In genomic region chr2:13544193-13544824, GRCm38 (mm10) we compare ENCODE assay signal across 8 mouse cellular contexts. TPM values are rescaled to one million over a fixed set of nuclear protein-coding genes. Genes with fewer than 3 reads are reported as not detected.
DNase-seq lines count a peak whose midpoint lies in the region; ATAC-seq and TF ChIP-seq lines count a peak whose summit lies in the region.

Gene Trdmt1, minus strand, starts transcription at chr2:13544668.

- H3K79me2 ChIP-seq in myocyte (ENCODE audit: control insufficient read depth, insufficient read depth), result peaks cover 6% of the 10 kb centered on the region

- 1% methylated on average over 39 of the region's 39 CpGs for WGBS in heart, embryonic 13.5 days
- WGBS in kidney, postnatal 0 days, result under 1% methylated on average over 37 of the region's 39 CpGs
- WGBS in liver, embryonic 11.5 days, result under 1% methylated on average over 39 of the region's 39 CpGs

- peak within 1 kb of the TSS; percentile 86 for H3K9ac ChIP-seq in heart, embryonic 13.5 days
- peak within 1 kb of the TSS; percentile 77 for H3K9ac ChIP-seq in kidney, postnatal 0 days (ENCODE audit: low read depth, low read length)
- peak within 1 kb of the TSS; percentile 86 for H3K9ac ChIP-seq in liver, embryonic 11.5 days (ENCODE audit: low read depth, low read length)

- H3K27ac ChIP-seq in brown adipose tissue, adult 24 weeks (replicated peaks; ENCODE audit: low read depth, low read length), result peak within 1 kb of the TSS; percentile 96
- peak within 1 kb of the TSS; percentile 91 for H3K27ac ChIP-seq in heart, embryonic 13.5 days (replicated peaks)
- H3K27ac ChIP-seq in kidney, postnatal 0 days, result peak within 1 kb of the TSS; percentile 94
- peak within 1 kb of the TSS; percentile 92 for H3K27ac ChIP-seq in liver, embryonic 11.5 days (ENCODE audit: low read depth, low read length)

- H3K4me3 ChIP-seq in brown adipose tissue, adult 24 weeks (ENCODE audit: insufficient read depth, low read depth, low read length), result peak within 1 kb of the TSS; percentile 82
- H3K4me3 ChIP-seq in heart, embryonic 13.5 days, result peak within 1 kb of the TSS; percentile 63
- H3K4me3 ChIP-seq in kidney, postnatal 0 days (replicated peaks; ENCODE audit: low read depth, low read length), result peak within 1 kb of the TSS; percentile 54
- H3K4me3 ChIP-seq in liver, embryonic 11.5 days (ENCODE audit: low read depth, low read length), result peak within 1 kb of the TSS; percentile 74
- H3K4me3 ChIP-seq in myocyte, result peak within 1 kb of the TSS; percentile 56

- peak within 1 kb of the TSS; percentile 74 for H3ac ChIP-seq in myocyte (ENCODE audit: control insufficient read depth, insufficient read length)

- peak; percentile 96 for TF ChIP-seq POLR2A in myocyte (IDR thresholded peaks at IDR 0.05; ENCODE audit: insufficient read length, low read depth)

- peak within 1 kb of the TSS; percentile 80 for H3K4me2 ChIP-seq in heart, embryonic 13.5 days
- H3K4me2 ChIP-seq in kidney, postnatal 0 days (ENCODE audit: low read length), result peak within 1 kb of the TSS; percentile 80
- H3K4me2 ChIP-seq in liver, embryonic 11.5 days, result peak within 1 kb of the TSS; percentile 80
- peak within 1 kb of the TSS; percentile 97 for H3K4me2 ChIP-seq in myocyte (ENCODE audit: low read depth)

- no peak for TF ChIP-seq CTCF in kidney, postnatal 0 days (IDR thresholded peaks at IDR 0.05; ENCODE audit: low read depth)

- DNase-seq in kidney, postnatal 0 days (ENCODE audit: low spot score), result peak; percentile 96
- DNase-seq in liver, embryonic 11.5 days (ENCODE audit: low spot score), result peak; percentile 90
- DNase-seq in spleen, postnatal 4 days (ENCODE audit: low spot score in 2 of 2), result peak; percentile 79 to 89

- peak; percentile 88 for ATAC-seq in CD4-positive, CD25-positive, alpha-beta regulatory T cell, adult 4 months
- peak; percentile 92 for ATAC-seq in erythroid progenitor cell, adult 5-6 weeks (replicated peaks; ENCODE audit: low FRiP score, poor library complexity, severe bottlenecking)
- peak; percentile 97 for ATAC-seq in heart, embryonic 13.5 days (ENCODE audit: extremely low read depth, insufficient number of reproducible peaks, low FRiP score, low TSS enrichment)
- peak; percentile 99 for ATAC-seq in kidney, postnatal 0 days (replicated peaks; ENCODE audit: low FRiP score, low read depth)
- ATAC-seq in liver, embryonic 11.5 days (replicated peaks; ENCODE audit: low FRiP score), result peak; percentile 100

- no peaks in the 10 kb centered on the region for H3K36me3 ChIP-seq in heart, embryonic 13.5 days
- no peaks in the 10 kb centered on the region for H3K36me3 ChIP-seq in kidney, postnatal 0 days (ENCODE audit: insufficient read depth, low read length)
- no peaks in the 10 kb centered on the region for H3K36me3 ChIP-seq in liver, embryonic 11.5 days (ENCODE audit: control insufficient read depth, insufficient read depth, low read length)
- no peaks in the 10 kb centered on the region for H3K36me3 ChIP-seq in myocyte (ENCODE audit: control insufficient read depth, insufficient read depth)

- no peaks in the 10 kb centered on the region for H3K4me1 ChIP-seq in brown adipose tissue, adult 24 weeks (ENCODE audit: control insufficient read depth, insufficient read depth, insufficient read length, low read length)
- peaks cover 15% of the 10 kb centered on the region; the same call in 1 of the 2 replicates for H3K4me1 ChIP-seq in heart, embryonic 13.5 days
- no peaks in the 10 kb centered on the region for H3K4me1 ChIP-seq in kidney, postnatal 0 days (replicated peaks; ENCODE audit: insufficient read depth, low read length)
- H3K4me1 ChIP-seq in liver, embryonic 11.5 days (replicated peaks; ENCODE audit: control insufficient read depth, insufficient read depth, low read length), result peaks cover 11% of the 10 kb centered on the region; the same call in 1 of the 2 replicates

- no peaks in the 10 kb centered on the region for H3K9me3 ChIP-seq in heart, embryonic 13.5 days
- no peaks in the 10 kb centered on the region for H3K9me3 ChIP-seq in kidney, postnatal 0 days (replicated peaks; ENCODE audit: low read length)
- no peaks in the 10 kb centered on the region for H3K9me3 ChIP-seq in liver, embryonic 11.5 days (ENCODE audit: control insufficient read depth, low read length)

- no peaks in the 10 kb centered on the region for H3K27me3 ChIP-seq in heart, embryonic 13.5 days (replicated peaks)
- no peaks in the 10 kb centered on the region for H3K27me3 ChIP-seq in kidney, postnatal 0 days (ENCODE audit: insufficient read depth, low read length)
- H3K27me3 ChIP-seq in liver, embryonic 11.5 days (replicated peaks; ENCODE audit: control insufficient read depth, insufficient read depth, low read length), result no peaks in the 10 kb centered on the region
- H3K27me3 ChIP-seq in myocyte (ENCODE audit: control insufficient read depth, insufficient read depth, insufficient read length), result no peaks in the 10 kb centered on the region

TF ChIP-seq in myocyte, 11 proteins besides CTCF, POLR2A, EP300 and RAD21:
- TF ChIP-seq POLR2AphosphoS2 (IDR thresholded peaks at IDR 0.05; ENCODE audit: insufficient read length, low read depth) (peak; percentile 97), TCF12 (IDR thresholded peaks at IDR 0.05; ENCODE audit: insufficient read depth, poor library complexity, severe bottlenecking) (no peak), USF1 (IDR thresholded peaks at IDR 0.05; ENCODE audit: low read depth) (no peak), SRF (IDR thresholded peaks at IDR 0.05; ENCODE audit: control insufficient read depth, insufficient read length, low read depth) (no peak), MAX (IDR thresholded peaks at IDR 0.05; ENCODE audit: low read depth) (no peak), MYOG (IDR thresholded peaks at IDR 0.05; ENCODE audit: control insufficient read depth in 1 of 3, insufficient read depth in 1 of 3, insufficient read length in 2 of 3, low read depth in 2 of 3) (peak in 2 of 3 experiments; percentile 23 to 38), E2F4 (IDR thresholded peaks at IDR 0.05; ENCODE audit: insufficient read depth) (no peak), TCF3 (IDR thresholded peaks at IDR 0.05; ENCODE audit: insufficient read length, low read depth) (no peak), REST (IDR thresholded peaks at IDR 0.05; ENCODE audit: insufficient read depth, insufficient read length) (no peak)
TF ChIP-seq in myocyte: peak in this region for 2.

RNA-seq across cellular contexts. Expression of gene Trdmt1, which starts in this region (rescaled TPM):
- polyA plus RNA-seq in CD4-positive, CD25-positive, alpha-beta regulatory T cell, adult 4 months (2017; shearing (Covaris generic)), result 10 to 100 TPM; 12.1 to 19.1 TPM
- polyA plus RNA-seq in brown adipose tissue, adult 24 weeks (2012; ENCODE audit: insufficient read depth, insufficient read length, missing spikeins), result 2.3 and 9.9 TPM in 2 replicates
- total RNA-seq in erythroid progenitor cell, adult 5-6 weeks (2015; ENCODE audit: low replicate concordance), result 4.6 and 9.7 TPM in 2 replicates
- total RNA-seq in erythroid progenitor cell, adult 5-6 weeks (2017; ENCODE audit: low replicate concordance), result 1.7 and 5.8 TPM in 2 replicates
- polyA plus RNA-seq in heart, embryonic 13.5 days (2015; fragmentation: Nextera tagmentation; extraction: Ambion mirVana), result 9.3 and 9.4 TPM in 2 replicates
- polyA plus RNA-seq in kidney, postnatal 0 days (2015; fragmentation: Nextera tagmentation; extraction: Ambion mirVana), result 12.6 and 14.0 TPM in 2 replicates
- polyA plus RNA-seq in liver, embryonic 11.5 days (2014; fragmentation: Nextera tagmentation; extraction: Ambion mirVana), result 10.2 and 13.4 TPM in 2 replicates
- polyA plus RNA-seq in myocyte (2012; fragmentation: generic; extraction: Trizol), result 2.2 TPM

Comparison
In these comparisons a context has a peak if more than half of its experiments do, and no peak if none do; other contexts are left out.
1. Peak in every context shown above with its lines: DNase-seq, ATAC-seq, H3K4me3 ChIP-seq and H3K27ac ChIP-seq.